Mouse (Mus musculus): ENCODE data around the gene Lrrk2. TPM values are rescaled to one million over a fixed set of nuclear protein-coding genes. Genes with fewer than 3 reads are reported as not detected.

Gene Lrrk2
- 2.5 and 4.2 TPM in 2 replicates for polyA plus RNA-seq (2014; fragmentation: Nextera tagmentation; extraction: Ambion mirVana)

DNA sequence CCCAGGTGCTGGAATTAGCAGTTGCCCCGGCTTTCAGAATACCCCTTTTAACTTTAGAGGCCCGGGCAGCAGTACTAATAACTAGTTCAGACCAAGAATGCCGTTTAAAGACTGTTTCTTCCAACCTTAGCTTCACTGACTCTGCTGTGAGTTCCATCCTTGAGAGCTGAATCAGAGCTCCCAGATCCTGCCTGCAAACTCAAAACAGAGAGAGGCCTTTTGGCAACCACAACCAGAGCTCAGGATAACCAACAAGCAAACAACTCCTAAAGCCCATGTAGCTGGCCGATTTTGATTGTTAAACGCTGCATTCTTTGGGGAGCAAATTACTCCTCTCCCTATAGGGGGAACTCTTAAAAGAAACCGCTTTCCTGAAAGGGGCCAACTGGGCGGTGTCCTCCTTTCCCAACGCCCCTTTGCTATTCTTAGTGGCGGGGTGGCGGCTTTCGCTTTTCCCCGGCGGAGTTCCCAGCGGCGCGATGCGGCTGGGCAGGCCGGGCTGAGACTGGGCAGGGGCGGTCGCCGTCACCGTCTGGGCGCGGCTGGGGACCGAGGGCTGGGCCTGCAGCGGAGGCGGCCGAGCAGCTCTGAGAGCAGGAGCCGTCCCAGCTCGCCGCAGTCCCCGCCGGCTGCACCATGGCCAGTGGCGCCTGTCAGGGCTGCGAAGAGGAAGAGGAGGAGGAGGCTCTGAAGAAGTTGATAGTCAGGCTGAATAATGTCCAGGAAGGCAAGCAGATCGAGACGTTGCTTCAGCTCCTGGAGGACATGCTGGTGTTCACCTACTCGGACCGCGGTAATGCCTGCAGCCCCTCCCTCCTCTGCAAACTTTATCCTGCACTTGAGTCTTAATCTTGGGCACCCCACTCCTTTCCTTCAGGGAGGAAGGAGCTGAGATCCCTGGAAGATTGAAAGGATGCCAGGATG, at the start of gene Lrrk2:
Gene Lrrk2, plus strand, starts transcription at position 531 of the 924 bp plus-strand sequence.
- Histone ChIP-seq H3K4me1 (ENCODE audit: control insufficient read depth, insufficient read depth, low read length) (no peaks in the 10 kb centered on the region), H3K36me3 (ENCODE audit: control insufficient read depth, insufficient read depth, low read length) (no peaks in the 10 kb centered on the region), H3K9ac (ENCODE audit: low read length) (peak within 1 kb of the TSS; percentile 59), H3K27ac (ENCODE audit: low read depth, low read length) (no peak within 1 kb of the TSS), H3K9me3 (ENCODE audit: control insufficient read depth, low read length) (no peaks in the 10 kb centered on the region), H3K4me3 (ENCODE audit: low read depth, low read length) (peak within 1 kb of the TSS; percentile 37), H3K27me3 (ENCODE audit: control insufficient read depth, insufficient read depth, low read length) (no peaks in the 10 kb centered on the region), H3K4me2 (peak within 1 kb of the TSS; percentile 48)
- DNase-seq (ENCODE audit: low spot score, missing footprints) (peak; percentile 96), ATAC-seq (ENCODE audit: low FRiP score) (peak; percentile 99)
- WGBS: 3% methylated on average over 40 of the region's 40 CpGs

DNA sequence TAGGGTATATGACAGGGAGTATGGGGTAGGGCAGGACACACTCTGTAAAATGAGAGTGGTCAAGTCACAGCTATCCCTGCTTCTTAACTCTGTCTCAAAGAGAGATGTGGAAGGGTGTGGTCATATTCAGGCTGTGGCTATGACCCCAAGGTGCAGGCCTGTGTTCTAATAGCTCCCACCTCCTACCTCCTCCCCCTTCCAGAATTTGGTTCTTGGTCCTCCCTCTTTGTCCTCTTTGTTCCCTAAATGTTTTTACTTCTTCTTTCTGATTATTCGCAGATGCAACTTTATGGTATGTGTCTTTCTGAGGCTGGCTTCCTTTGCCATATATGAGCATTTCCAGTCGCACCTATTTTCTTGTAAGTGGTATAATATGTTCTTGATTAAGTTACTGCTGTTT, 48.5 kb upstream of the Lrrk2 start:
- DNase-seq (ENCODE audit: low spot score, missing footprints): no peak
- WGBS: 89% methylated on average over 2 of the region's 2 CpGs
- no peaks in the 10 kb centered on the region for H3K27me3 ChIP-seq (ENCODE audit: control insufficient read depth, insufficient read depth, low read length)
- no peak overlapping the region for H3K4me3 ChIP-seq (ENCODE audit: low read depth, low read length)
- no peaks in the 10 kb centered on the region for H3K4me1 ChIP-seq (ENCODE audit: control insufficient read depth, insufficient read depth, low read length)
- H3K27ac ChIP-seq (ENCODE audit: low read depth, low read length): no peak overlapping the region
- H3K4me2 ChIP-seq: no peak overlapping the region
- H3K9ac ChIP-seq (ENCODE audit: low read length): no peak overlapping the region
- H3K9me3 ChIP-seq (ENCODE audit: control insufficient read depth, low read length): no peaks in the 10 kb centered on the region
- ATAC-seq (ENCODE audit: low FRiP score): no peak
- H3K36me3 ChIP-seq (ENCODE audit: control insufficient read depth, insufficient read depth, low read length): no peaks in the 10 kb centered on the region

DNA sequence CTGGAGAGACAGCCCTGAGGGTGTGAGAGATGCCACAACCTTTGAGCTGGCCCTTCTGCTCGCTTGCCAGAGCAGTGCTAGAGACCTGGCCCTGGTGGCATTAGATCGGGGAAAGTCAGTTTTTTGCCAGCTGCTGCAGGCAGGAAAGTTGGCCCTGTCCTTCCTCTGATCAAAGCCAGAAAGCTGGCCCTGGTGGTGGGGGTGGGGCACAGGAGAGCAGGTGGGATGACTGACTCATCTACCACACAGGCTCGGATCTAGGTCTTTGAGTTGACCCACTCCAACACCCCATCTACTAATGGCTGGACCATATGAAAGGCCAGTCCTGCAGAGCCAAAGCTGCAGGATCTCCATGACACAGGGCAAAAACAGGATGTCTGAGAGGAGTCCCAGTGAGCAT, 43.8 kb upstream of the Lrrk2 start:
- H3K4me1 ChIP-seq (ENCODE audit: control insufficient read depth, insufficient read depth, low read length): no peaks in the 10 kb centered on the region
- ATAC-seq (ENCODE audit: low FRiP score) (no peak), DNase-seq (ENCODE audit: low spot score, missing footprints) (no peak)
- no peak overlapping the region for H3K4me2 ChIP-seq
- H3K9ac ChIP-seq (ENCODE audit: low read length): no peak overlapping the region
- no peaks in the 10 kb centered on the region for H3K36me3 ChIP-seq (ENCODE audit: control insufficient read depth, insufficient read depth, low read length)
- WGBS: 82% methylated on average over 3 of the region's 3 CpGs
- no peak overlapping the region for H3K27ac ChIP-seq (ENCODE audit: low read depth, low read length)
- no peaks in the 10 kb centered on the region for H3K9me3 ChIP-seq (ENCODE audit: control insufficient read depth, low read length)
- no peaks in the 10 kb centered on the region for H3K27me3 ChIP-seq (ENCODE audit: control insufficient read depth, insufficient read depth, low read length)
- no peak overlapping the region for H3K4me3 ChIP-seq (ENCODE audit: low read depth, low read length)

DNA sequence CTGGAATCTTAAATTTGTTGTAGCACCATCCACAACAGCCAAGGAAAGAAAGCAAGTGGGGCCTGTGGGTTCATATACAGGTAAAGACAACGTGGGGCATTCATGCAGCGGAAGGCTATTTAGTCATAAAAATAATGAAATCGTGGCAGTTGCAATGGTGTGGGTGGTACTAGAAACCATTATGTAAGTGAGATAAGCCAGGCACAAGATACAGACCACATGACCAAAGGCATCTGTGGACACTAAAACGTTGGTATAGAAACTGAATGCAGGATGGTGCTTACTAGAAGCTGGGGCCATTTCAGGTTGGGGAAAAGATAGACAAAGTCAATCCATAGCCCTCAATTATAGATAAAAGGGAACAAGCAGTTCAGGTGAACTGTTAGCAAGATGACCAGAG, 40.5 kb upstream of the Lrrk2 start:
- DNase-seq (ENCODE audit: low spot score, missing footprints): no peak
- no peaks in the 10 kb centered on the region for H3K4me1 ChIP-seq (ENCODE audit: control insufficient read depth, insufficient read depth, low read length)
- H3K9ac ChIP-seq (ENCODE audit: low read length): no peak overlapping the region
- 92% methylated on average over 4 of the region's 4 CpGs for WGBS
- no peak overlapping the region for H3K27ac ChIP-seq (ENCODE audit: low read depth, low read length)
- no peaks in the 10 kb centered on the region for H3K27me3 ChIP-seq (ENCODE audit: control insufficient read depth, insufficient read depth, low read length)
- H3K4me2 ChIP-seq: no peak overlapping the region
- H3K9me3 ChIP-seq (ENCODE audit: control insufficient read depth, low read length): no peaks in the 10 kb centered on the region
- H3K4me3 ChIP-seq (ENCODE audit: low read depth, low read length): no peak overlapping the region
- no peak for ATAC-seq (ENCODE audit: low FRiP score)
- H3K36me3 ChIP-seq (ENCODE audit: control insufficient read depth, insufficient read depth, low read length): no peaks in the 10 kb centered on the region

DNA sequence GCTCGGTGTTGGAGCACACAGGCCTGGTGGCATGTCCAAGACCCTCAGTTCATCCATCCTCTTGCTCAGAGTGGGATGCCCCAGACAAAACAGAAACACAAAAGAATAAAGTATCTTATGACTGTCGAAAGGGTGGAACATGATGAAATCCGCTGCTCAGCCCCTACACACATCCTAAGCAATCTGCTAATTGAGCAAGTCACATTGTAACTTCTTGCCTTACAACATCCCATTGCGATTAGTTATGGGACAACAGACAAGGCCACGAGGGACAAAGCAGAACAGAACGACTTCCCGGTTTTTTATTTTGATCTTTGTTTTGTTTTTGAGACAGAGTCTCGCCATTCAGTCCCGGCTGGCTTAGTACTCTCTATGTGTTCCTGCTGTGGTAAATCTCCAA, 39.9 kb upstream of the Lrrk2 start:
- Histone ChIP-seq H3K4me2 (no peak overlapping the region), H3K4me1 (ENCODE audit: control insufficient read depth, insufficient read depth, low read length) (no peaks in the 10 kb centered on the region), H3K27ac (ENCODE audit: low read depth, low read length) (no peak overlapping the region), H3K36me3 (ENCODE audit: control insufficient read depth, insufficient read depth, low read length) (no peaks in the 10 kb centered on the region), H3K4me3 (ENCODE audit: low read depth, low read length) (no peak overlapping the region), H3K9ac (ENCODE audit: low read length) (no peak overlapping the region), H3K27me3 (ENCODE audit: control insufficient read depth, insufficient read depth, low read length) (no peaks in the 10 kb centered on the region), H3K9me3 (ENCODE audit: control insufficient read depth, low read length) (no peaks in the 10 kb centered on the region)
- no peak for ATAC-seq (ENCODE audit: low FRiP score)
- no peak for DNase-seq (ENCODE audit: low spot score, missing footprints)
- 85% methylated on average over 9 of the region's 9 CpGs for WGBS

DNA sequence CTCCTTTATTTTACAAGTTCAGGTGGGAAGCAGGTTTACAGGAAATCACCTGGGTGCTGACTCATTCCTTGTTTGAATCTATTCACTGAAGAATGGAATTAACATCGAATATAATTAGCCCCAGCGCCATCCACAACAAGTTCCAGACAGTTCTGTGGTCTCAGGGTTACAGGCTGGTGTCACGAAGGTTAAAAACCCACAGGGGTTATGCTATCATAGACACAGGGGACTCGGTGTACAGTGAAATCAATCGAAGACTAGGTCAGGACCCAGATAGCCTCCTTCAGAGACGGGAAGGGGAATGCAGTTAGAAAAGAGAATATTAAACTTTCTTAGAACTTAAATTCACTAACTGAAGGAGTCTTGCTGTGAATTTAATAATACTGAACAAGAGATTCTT, 39.2 kb upstream of the Lrrk2 start:
- 63% methylated on average over 6 of the region's 6 CpGs for WGBS
- Histone ChIP-seq H3K9ac (ENCODE audit: low read length) (no peak overlapping the region), H3K9me3 (ENCODE audit: control insufficient read depth, low read length) (no peaks in the 10 kb centered on the region), H3K27me3 (ENCODE audit: control insufficient read depth, insufficient read depth, low read length) (no peaks in the 10 kb centered on the region), H3K36me3 (ENCODE audit: control insufficient read depth, insufficient read depth, low read length) (no peaks in the 10 kb centered on the region), H3K4me3 (ENCODE audit: low read depth, low read length) (no peak overlapping the region), H3K4me1 (ENCODE audit: control insufficient read depth, insufficient read depth, low read length) (no peaks in the 10 kb centered on the region), H3K27ac (ENCODE audit: low read depth, low read length) (no peak overlapping the region), H3K4me2 (no peak overlapping the region)
- DNase-seq (ENCODE audit: low spot score, missing footprints): no peak
- no peak for ATAC-seq (ENCODE audit: low FRiP score)

DNA sequence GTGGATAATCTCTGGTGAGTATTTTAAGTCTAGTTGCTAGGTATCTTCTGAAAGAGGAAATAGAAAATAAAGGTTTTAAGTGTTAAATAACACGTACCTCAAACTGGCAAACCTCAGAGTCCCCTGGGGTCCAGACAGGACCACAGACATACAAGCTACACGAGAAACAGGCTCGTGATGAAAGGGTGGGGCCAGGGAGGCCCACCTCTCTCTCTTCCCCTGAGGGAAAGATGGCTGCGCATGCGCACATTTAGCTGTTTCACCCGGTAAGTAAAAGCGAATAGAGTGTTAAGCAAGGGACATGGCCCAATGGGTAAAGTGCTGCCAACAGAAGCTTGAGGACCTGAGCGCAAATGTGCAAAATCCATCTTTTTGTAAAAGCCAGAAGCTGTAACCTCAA, 38.7 kb upstream of the Lrrk2 start:
- H3K9ac ChIP-seq (ENCODE audit: low read length): no peak overlapping the region
- 82% methylated on average over 8 of the region's 8 CpGs for WGBS
- no peak overlapping the region for H3K27ac ChIP-seq (ENCODE audit: low read depth, low read length)
- H3K4me3 ChIP-seq (ENCODE audit: low read depth, low read length): no peak overlapping the region
- no peaks in the 10 kb centered on the region for H3K4me1 ChIP-seq (ENCODE audit: control insufficient read depth, insufficient read depth, low read length)
- no peaks in the 10 kb centered on the region for H3K36me3 ChIP-seq (ENCODE audit: control insufficient read depth, insufficient read depth, low read length)
- H3K9me3 ChIP-seq (ENCODE audit: control insufficient read depth, low read length): no peaks in the 10 kb centered on the region
- no peak for ATAC-seq (ENCODE audit: low FRiP score)
- no peak for DNase-seq (ENCODE audit: low spot score, missing footprints)
- H3K4me2 ChIP-seq: no peak overlapping the region
- no peaks in the 10 kb centered on the region for H3K27me3 ChIP-seq (ENCODE audit: control insufficient read depth, insufficient read depth, low read length)

DNA sequence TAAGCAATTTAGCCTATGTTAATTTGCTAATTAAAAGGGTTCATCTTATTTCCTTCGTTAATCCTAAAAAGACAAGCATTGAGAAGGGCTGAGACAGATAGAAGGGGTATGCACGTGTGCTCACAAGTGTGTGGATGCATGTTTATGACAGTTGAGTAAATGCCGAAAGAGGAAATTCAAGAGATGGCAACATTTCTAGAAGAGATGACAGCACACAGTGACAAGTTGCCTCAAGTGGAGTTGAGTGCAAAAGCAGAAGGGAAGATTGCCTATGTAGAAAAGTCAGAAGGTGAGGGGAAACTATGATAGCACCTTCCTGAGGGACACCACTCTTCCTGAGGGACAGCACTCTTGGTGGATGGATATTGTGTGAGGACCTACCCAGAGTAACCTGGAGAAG, 31.3 kb upstream of the Lrrk2 start:
- Histone ChIP-seq H3K27me3 (ENCODE audit: control insufficient read depth, insufficient read depth, low read length) (no peaks in the 10 kb centered on the region), H3K4me2 (no peak overlapping the region), H3K4me3 (ENCODE audit: low read depth, low read length) (no peak overlapping the region), H3K9ac (ENCODE audit: low read length) (no peak overlapping the region), H3K9me3 (ENCODE audit: control insufficient read depth, low read length) (no peaks in the 10 kb centered on the region), H3K36me3 (ENCODE audit: control insufficient read depth, insufficient read depth, low read length) (no peaks in the 10 kb centered on the region), H3K4me1 (ENCODE audit: control insufficient read depth, insufficient read depth, low read length) (no peaks in the 10 kb centered on the region), H3K27ac (ENCODE audit: low read depth, low read length) (no peak overlapping the region)
- ATAC-seq (ENCODE audit: low FRiP score): no peak
- DNase-seq (ENCODE audit: low spot score, missing footprints): no peak
- 82% methylated on average over 3 of the region's 3 CpGs for WGBS

DNA sequence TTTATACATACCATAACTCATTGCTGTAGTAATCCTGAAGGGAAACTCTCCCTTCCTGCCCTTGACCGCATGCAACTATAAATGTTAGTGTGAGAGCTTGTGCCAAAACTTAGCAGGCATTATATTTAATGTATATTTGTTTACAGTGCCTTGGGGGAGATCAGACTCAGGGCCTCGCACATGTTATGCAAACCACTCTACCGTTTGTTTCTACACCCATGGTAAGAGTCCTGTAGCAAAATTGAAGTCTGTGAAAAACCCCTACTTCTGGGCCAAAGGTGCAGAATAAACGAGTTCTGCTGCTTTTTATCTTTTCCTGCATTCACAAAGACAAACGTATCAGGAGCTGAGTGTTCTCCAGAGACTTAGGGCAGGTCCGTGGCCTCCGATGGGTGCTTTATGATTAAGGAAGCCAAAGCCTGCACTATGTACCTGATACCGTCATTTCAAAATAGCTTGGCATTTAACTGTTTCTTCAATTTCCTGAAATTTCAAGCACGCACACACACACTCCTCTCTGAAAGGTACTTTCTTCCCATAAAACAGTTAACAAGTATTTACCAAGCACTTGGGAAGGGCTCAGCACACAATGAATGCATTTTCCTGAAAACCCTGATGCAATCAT, 30.2 kb upstream of the Lrrk2 start:
- no peak overlapping the region for H3K4me3 ChIP-seq (ENCODE audit: low read depth, low read length)
- H3K27ac ChIP-seq (ENCODE audit: low read depth, low read length): no peak overlapping the region
- no peak overlapping the region for H3K9ac ChIP-seq (ENCODE audit: low read length)
- no peaks in the 10 kb centered on the region for H3K36me3 ChIP-seq (ENCODE audit: control insufficient read depth, insufficient read depth, low read length)
- no peak overlapping the region for H3K4me2 ChIP-seq
- no peaks in the 10 kb centered on the region for H3K27me3 ChIP-seq (ENCODE audit: control insufficient read depth, insufficient read depth, low read length)
- H3K4me1 ChIP-seq (ENCODE audit: control insufficient read depth, insufficient read depth, low read length): no peaks in the 10 kb centered on the region
- WGBS: 82% methylated on average over 9 of the region's 9 CpGs
- ATAC-seq (ENCODE audit: low FRiP score) (no peak), DNase-seq (ENCODE audit: low spot score, missing footprints) (no peak)
- no peaks in the 10 kb centered on the region for H3K9me3 ChIP-seq (ENCODE audit: control insufficient read depth, low read length)

Measured in midbrain, embryonic 11.5 days (tissue).